Mouse (Mus musculus) liver, embryonic 14.5 days (tissue): ENCODE measurements at regions not wholly inside any gene's neighbourhood (a gene's known extent, or its start where the extent isn't known, plus 50 kb on each side); places are given as distances from the start of the nearest gene placed in this dataset.

Source experiments
- CTCF ChIP-seq: IDR thresholded peaks from 2 replicates; pipeline ENCODE4 v1.5.1; 2016; ENCODE audit warnings: antibody characterized with exemption, low read depth, control low read depth
- EP300 ChIP-seq: IDR thresholded peaks from 2 replicates; pipeline ENCODE4 v1.6.1; 2016; ENCODE audit warnings: antibody characterized with exemption, low read depth

GRCm38 (mm10) chr5:72240271-72240670 lies 72.3 kb upstream of the Commd8 start:
- TF ChIP-seq EP300 (no peak), CTCF (no peak)
